Mouse (Mus musculus): ENCODE measurements around the gene Eif4a1. TPM values are rescaled to one million over a fixed set of nuclear protein-coding genes. Genes with fewer than 3 reads are reported as not detected.

Gene Eif4a1
- total and polyA plus RNA-seq, 3 experiments = 1,622 to 2,161 (median 1,728) TPM

GRCm38 (mm10) chr11:69671726-69672124 lies 498 bp downstream of the Eif4a1 start:
- peaks cover 8 to 59% of the 10 kb centered on the region in 2 experiments; a peak in 3 of 4 replicates for H3K4me1 ChIP-seq (ENCODE audit: control insufficient read depth in 1 of 2, insufficient read depth in 2 of 2)
- H3K4me2 ChIP-seq (ENCODE audit: insufficient read depth, low read depth, poor library complexity, severe bottlenecking) = no peak overlapping the region
- H3K27me3 ChIP-seq (replicated peaks) = no peaks in the 10 kb centered on the region

GRCm38 (mm10) chr11:69670786-69671725 lies 1.2 kb downstream of the Eif4a1 start:
- peaks cover 14 to 59% of the 10 kb centered on the region in 2 experiments; a peak in 3 of 4 replicates for H3K4me1 ChIP-seq (ENCODE audit: control insufficient read depth in 1 of 2, insufficient read depth in 2 of 2)
- H3K4me2 ChIP-seq (ENCODE audit: insufficient read depth, low read depth, poor library complexity, severe bottlenecking) = peak overlapping the region; percentile 88
- peak overlapping the region; percentile 99 for H3K9ac ChIP-seq (ENCODE audit: insufficient read depth, low read depth)
- in situ Hi-C loops (cut with MboI; ENCODE audit: low pct_ligation_motif_present, low pct_unique_long_range_greater_than_20kb, low sequenced_read_pairs) = no loop called here
- no peaks in the 10 kb centered on the region for H3K27me3 ChIP-seq (replicated peaks)
- H3K4me3 ChIP-seq (replicated peaks in 1 of 3; ENCODE audit: low read depth in 2 of 3, low read length in 2 of 3, poor library complexity in 1 of 3) = peak overlapping the region; percentile 74 to 94 (median 75)
- peaks cover 67 to 80% of the 10 kb centered on the region in 2 experiments for H3K36me3 ChIP-seq (replicated peaks in 1 of 2; ENCODE audit: control insufficient read depth in 1 of 2, insufficient read depth in 1 of 2, low read length in 1 of 2)
- dilution Hi-C loops (cut with MboI; ENCODE audit: extremely low pct_ligation_motif_present, extremely low pct_unique_long_range_greater_than_20kb, low sequenced_read_pairs) = no loop called here
- peaks cover 57% of the 10 kb centered on the region for H3K79me2 ChIP-seq (replicated peaks; ENCODE audit: control insufficient read depth, extremely low read depth, insufficient read depth, poor library complexity, severe bottlenecking)
- peak overlapping the region; percentile 88 for H3K27ac ChIP-seq (ENCODE audit: insufficient read depth, low read depth)
- no peaks in the 10 kb centered on the region for H3K9me3 ChIP-seq (replicated peaks; ENCODE audit: low read length)
- DNase-seq (ENCODE audit: extremely low read depth) = peak; percentile 96
- TF ChIP-seq ZC3H11A (IDR thresholded peaks at IDR 0.05; ENCODE audit: low read depth, low read length) = no peak
- peak; percentile 68; the same call in 1 of the 2 replicates for TF ChIP-seq KAT2A (IDR thresholded peaks at IDR 0.05; ENCODE audit: insufficient replicate concordance, low read length)
- TF ChIP-seq PAX5 (IDR thresholded peaks at IDR 0.05; ENCODE audit: low read length) = no peak
- TF ChIP-seq RAD21 (IDR thresholded peaks at IDR 0.05; ENCODE audit: low read depth, low read length) = no peak
- peak; percentile 75 for TF ChIP-seq POLR2A (IDR thresholded peaks at IDR 0.05; ENCODE audit: low read depth, low read length)
- TF ChIP-seq NELFE (IDR thresholded peaks at IDR 0.05; ENCODE audit: low read depth, low read length) = peak; percentile 64; the same call in 1 of the 2 replicates
- peak; percentile 92 for TF ChIP-seq IRF4 (IDR thresholded peaks at IDR 0.05; ENCODE audit: low read depth, low read length)
- TF ChIP-seq UBTF (IDR thresholded peaks at IDR 0.05; ENCODE audit: low read depth, low read length) = peak; percentile 79
- no peak for TF ChIP-seq MAFK (IDR thresholded peaks at IDR 0.05; ENCODE audit: insufficient replicate concordance, low read length)
- TF ChIP-seq EP300 (IDR thresholded peaks at IDR 0.05; ENCODE audit: low read length) = no peak
- TF ChIP-seq SMC3 (IDR thresholded peaks at IDR 0.05; ENCODE audit: low read depth, low read length) = no peak
- TF ChIP-seq MAX (IDR thresholded peaks at IDR 0.05; ENCODE audit: low read length) = peak; percentile 96
- TF ChIP-seq RCOR1 (conservative IDR thresholded peaks at IDR 0.05; ENCODE audit: low read depth, low read length) = peak; percentile 60; the same call in 1 of the 2 replicates
- no peak for TF ChIP-seq CTCF (conservative IDR thresholded peaks at IDR 0.05 in 1 of 2, IDR thresholded peaks at IDR 0.05 in 1 of 2; ENCODE audit: low read depth in 2 of 2, low read length in 2 of 2)
- TF ChIP-seq GABPA (IDR thresholded peaks at IDR 0.05; ENCODE audit: insufficient replicate concordance, low read depth, low read length) = no peak
- TF ChIP-seq TBP (conservative IDR thresholded peaks at IDR 0.05; ENCODE audit: low read depth, low read length) = no peak
- peak; percentile 92 for TF ChIP-seq ELF1 (IDR thresholded peaks at IDR 0.05; ENCODE audit: low read depth, low read length)
- peak; percentile 86 for TF ChIP-seq HCFC1 (IDR thresholded peaks at IDR 0.05; ENCODE audit: low read depth, low read length)
- TF ChIP-seq JUND (conservative IDR thresholded peaks at IDR 0.05; ENCODE audit: low read depth, low read length) = no peak
- peak; percentile 62 for TF ChIP-seq NRF1 (IDR thresholded peaks at IDR 0.05; ENCODE audit: low read depth, low read length)
- TF ChIP-seq MEF2A (IDR thresholded peaks at IDR 0.05; ENCODE audit: borderline replicate concordance, low read depth, low read length) = peak; percentile 77
- TF ChIP-seq ETS1 (conservative IDR thresholded peaks at IDR 0.05; ENCODE audit: low read depth, low read length) = peak; percentile 56
- TF ChIP-seq E2F4 (IDR thresholded peaks at IDR 0.05; ENCODE audit: insufficient replicate concordance, low read depth, low read length) = no peak
- TF ChIP-seq POLR2AphosphoS2 (IDR thresholded peaks at IDR 0.05; ENCODE audit: low read depth, low read length) = no peak; the same call in 1 of the 2 replicates
- TF ChIP-seq ZNF384 (IDR thresholded peaks at IDR 0.05; ENCODE audit: low read depth, low read length) = no peak
- TF ChIP-seq BHLHE40 (IDR thresholded peaks at IDR 0.05; ENCODE audit: low read depth, low read length) = peak; percentile 66; the same call in 1 of the 2 replicates
- no peak for TF ChIP-seq ZKSCAN1 (IDR thresholded peaks at IDR 0.05; ENCODE audit: borderline replicate concordance, low read depth, low read length)
- TF ChIP-seq USF1 (IDR thresholded peaks at IDR 0.05; ENCODE audit: low read depth, low read length) = no peak; the same call in 1 of the 2 replicates
- TF ChIP-seq MAZ (IDR thresholded peaks at IDR 0.05; ENCODE audit: low read depth, low read length) = peak; percentile 99
- peak; percentile 89 for TF ChIP-seq TCF12 (IDR thresholded peaks at IDR 0.05; ENCODE audit: low read depth, low read length)

More at GRCm38 (mm10) chr11:69671726-69672124, 498 bp downstream of the Eif4a1 start:
- H3K9me3 ChIP-seq (replicated peaks; ENCODE audit: low read length) = no peaks in the 10 kb centered on the region
- peaks cover 67 to 82% of the 10 kb centered on the region in 2 experiments for H3K36me3 ChIP-seq (replicated peaks in 1 of 2; ENCODE audit: control insufficient read depth in 1 of 2, insufficient read depth in 1 of 2, low read length in 1 of 2)
- dilution Hi-C loops (cut with MboI; ENCODE audit: extremely low pct_ligation_motif_present, extremely low pct_unique_long_range_greater_than_20kb, low sequenced_read_pairs) = no loop called here
- peak overlapping the region; percentile 99 for H3K9ac ChIP-seq (ENCODE audit: insufficient read depth, low read depth)
- DNase-seq (ENCODE audit: extremely low read depth) = no peak
- H3K79me2 ChIP-seq (replicated peaks; ENCODE audit: control insufficient read depth, extremely low read depth, insufficient read depth, poor library complexity, severe bottlenecking) = peaks cover 57% of the 10 kb centered on the region
- H3K27ac ChIP-seq (ENCODE audit: insufficient read depth, low read depth) = peak overlapping the region; percentile 88
- TF ChIP-seq CHD1 (IDR thresholded peaks at IDR 0.05; ENCODE audit: low read depth, low read length) (peak; percentile 94), PAX5 (IDR thresholded peaks at IDR 0.05; ENCODE audit: low read length) (no peak)
- in situ Hi-C loops (cut with MboI; ENCODE audit: low pct_ligation_motif_present, low pct_unique_long_range_greater_than_20kb, low sequenced_read_pairs) = no loop called here
- H3K4me3 ChIP-seq (replicated peaks in 1 of 3; ENCODE audit: low read depth in 2 of 3, low read length in 2 of 3, poor library complexity in 1 of 3) = peak overlapping the region; percentile 74 to 94 (median 75)

All from CH12.LX (cell line).